7 mouse cellular contexts compared by ENCODE assay signal in genomic region chrX:157491145-157491935, GRCm38 (mm10). TPM values are rescaled to one million over a fixed set of nuclear protein-coding genes. Genes with fewer than 3 reads are reported as not detected.
A peak's percentile ranks its signal among the peaks of the same experiment; 100 is the strongest.
DNase-seq lines count a peak whose midpoint lies in the region; ATAC-seq and TF ChIP-seq lines count a peak whose summit lies in the region.

No protein-coding gene starts in this region.

- no peaks in the 10 kb centered on the region for H3K4me1 ChIP-seq in forebrain, embryonic 14.5 days (ENCODE audit: control insufficient read depth, insufficient read depth, low read length)
- H3K4me1 ChIP-seq in hindbrain, embryonic 13.5 days (replicated peaks) = peaks cover 11% of the 10 kb centered on the region
- H3K4me1 ChIP-seq in midbrain, embryonic 10.5 days = peaks cover 16% of the 10 kb centered on the region

- peak overlapping the region; percentile 88 for H3K9ac ChIP-seq in forebrain, embryonic 14.5 days (ENCODE audit: low read length)
- H3K9ac ChIP-seq in hindbrain, embryonic 13.5 days = peak overlapping the region; percentile 86

- TF ChIP-seq CTCF in brain, embryonic 14.5 days (IDR thresholded peaks at IDR 0.05; ENCODE audit: borderline replicate concordance, extremely low read depth, insufficient read depth, insufficient read length) = no peak

- H3K4me3 ChIP-seq in forebrain, embryonic 14.5 days (ENCODE audit: low read depth, low read length) = peak overlapping the region; percentile 52
- peak overlapping the region; percentile 66 for H3K4me3 ChIP-seq in hindbrain, embryonic 13.5 days
- peak overlapping the region; percentile 71 for H3K4me3 ChIP-seq in midbrain, embryonic 10.5 days

- no peaks in the 10 kb centered on the region for H3K9me3 ChIP-seq in forebrain, embryonic 14.5 days (replicated peaks; ENCODE audit: control insufficient read depth, low read length)
- no peaks in the 10 kb centered on the region for H3K9me3 ChIP-seq in hindbrain, embryonic 13.5 days
- H3K9me3 ChIP-seq in midbrain, embryonic 10.5 days (replicated peaks) = no peaks in the 10 kb centered on the region; the same call in 1 of the 2 replicates

- peak overlapping the region; percentile 51 for H3K4me2 ChIP-seq in forebrain, embryonic 14.5 days (ENCODE audit: low read length)
- peak overlapping the region; percentile 55 for H3K4me2 ChIP-seq in hindbrain, embryonic 13.5 days

- H3K27ac ChIP-seq in forebrain, embryonic 14.5 days (ENCODE audit: low read depth, low read length) = peak overlapping the region; percentile 91
- H3K27ac ChIP-seq in hindbrain, embryonic 13.5 days = peak overlapping the region; percentile 96
- peak overlapping the region; percentile 95 for H3K27ac ChIP-seq in midbrain, embryonic 10.5 days (replicated peaks)

- peak; percentile 79 for ATAC-seq in forebrain, embryonic 14.5 days
- peak; percentile 78 for ATAC-seq in hindbrain, embryonic 13.5 days (ENCODE audit: low FRiP score)

- H3K27me3 ChIP-seq in forebrain, embryonic 14.5 days (replicated peaks; ENCODE audit: control insufficient read depth, insufficient read depth, low read length) = no peaks in the 10 kb centered on the region
- no peaks in the 10 kb centered on the region for H3K27me3 ChIP-seq in hindbrain, embryonic 13.5 days
- H3K27me3 ChIP-seq in midbrain, embryonic 10.5 days (ENCODE audit: low read depth, poor library complexity, severe bottlenecking) = peaks cover 20% of the 10 kb centered on the region

- intact Hi-C loops in left cerebral cortex, postnatal 4 days (cut with DNase I) = loop anchor here (5.0 kb wide), 1 partner anchor 106 kb away; the partner anchor contains the start of gene Mbtps2

- whole genome bisulfite sequencing in forebrain, embryonic 14.5 days = 29% methylated on average over 76 of the region's 104 CpGs
- 32% methylated on average over 62 of the region's 104 CpGs for WGBS in hindbrain, embryonic 13.5 days
- WGBS in midbrain, embryonic 10.5 days = 48% methylated on average over 100 of the region's 104 CpGs

- DNase-seq in Muller cell, postnatal 12 days (ENCODE audit: inconsistent ontology term) = peak; percentile 41
- peak; percentile 47 for DNase-seq in brain, embryonic 14.5 days (ENCODE audit: low read depth)
- peak; percentile 53 for DNase-seq in forebrain, embryonic 14.5 days (ENCODE audit: low spot score)
- peak; percentile 28 for DNase-seq in left cerebral cortex, postnatal 4 days
- peak; percentile 58 for DNase-seq in midbrain, embryonic 10.5 days (ENCODE audit: low spot score)
- DNase-seq in spleen, adult 12 weeks (ENCODE audit: low spot score) = peak; percentile 5

- H3K36me3 ChIP-seq in forebrain, embryonic 14.5 days (ENCODE audit: control insufficient read depth, insufficient read depth, low read length) = no peaks in the 10 kb centered on the region
- no peaks in the 10 kb centered on the region for H3K36me3 ChIP-seq in hindbrain, embryonic 13.5 days
- no peaks in the 10 kb centered on the region for H3K36me3 ChIP-seq in midbrain, embryonic 10.5 days

- peak; percentile 21; the same call in 1 of the 2 replicates for TF ChIP-seq POLR2A in brain, embryonic 14.5 days (IDR thresholded peaks at IDR 0.05; ENCODE audit: borderline replicate concordance, extremely low read depth, insufficient read depth, insufficient read length, poor library complexity, severe bottlenecking)

RNA-seq across cellular contexts. Expression of gene Sms, which starts 0.7 kb away (rescaled TPM):
- 108 and 115 TPM in 2 replicates for polyA plus RNA-seq in brain, embryonic 14.5 days (2012; rRNA removed)
- 102 and 111 TPM in 2 replicates for polyA plus RNA-seq in forebrain, embryonic 14.5 days (2014; fragmentation: Nextera tagmentation; extraction: Ambion mirVana)
- polyA plus RNA-seq in hindbrain, embryonic 13.5 days (2015; fragmentation: Nextera tagmentation; extraction: Ambion mirVana) = 150 and 154 TPM in 2 replicates
- total RNA-seq in left cerebral cortex, postnatal 4 days (2021) = 100 to 1,000 TPM; 119 to 129 TPM
- 86.3 and 102 TPM in 2 replicates for polyA plus RNA-seq in midbrain, embryonic 10.5 days (2016; fragmentation: Nextera tagmentation; extraction: Ambion mirVana)

Comparison
In these comparisons a context has a peak if more than half of its experiments do, and no peak if none do; other contexts are left out.
1. Peak in every context shown above with its lines: DNase-seq, ATAC-seq, H3K4me3 ChIP-seq and H3K27ac ChIP-seq.
2. DNase-seq: peak in every context shown above with its lines; median percentile 58 in midbrain, embryonic 10.5 days; 53 in forebrain, embryonic 14.5 days; 47 in brain, embryonic 14.5 days; 41 in Muller cell, postnatal 12 days; 28 in left cerebral cortex, postnatal 4 days; 5 in spleen, adult 12 weeks.